In the genomic region with DNA sequence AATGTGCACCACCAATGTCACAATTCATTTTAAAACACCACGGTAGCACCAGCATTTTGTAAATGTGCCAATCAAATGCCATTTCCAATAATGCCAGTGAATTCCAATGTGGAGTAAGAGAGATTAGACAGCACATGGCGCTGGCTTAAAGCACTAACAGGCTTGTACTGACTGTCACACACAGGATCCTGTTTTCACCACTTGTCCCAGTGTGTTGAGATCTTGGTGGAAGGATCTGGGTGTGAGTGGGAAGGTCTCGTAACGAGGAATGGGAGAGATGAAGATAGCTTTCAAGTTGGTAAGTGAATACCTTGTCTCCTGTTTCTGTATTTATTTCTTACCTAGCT, we compare ENCODE assay signal across 19 mouse cellular contexts. TPM values are rescaled to one million over a fixed set of nuclear protein-coding genes. Genes with fewer than 3 reads are reported as not detected.
DNase-seq lines count a peak whose midpoint lies in the region; ATAC-seq and TF ChIP-seq lines count a peak whose summit lies in the region.
"Had no signal": no experiment of that assay in that cellular context is flagged by ENCODE, and none has a peak within 500 bp of the region (broad histone marks: within the 10 kb centered on the region; RNA-seq: fewer than 3 reads in every experiment).

No protein-coding gene starts in this region.

- no peak overlapping the region for H3K4me3 ChIP-seq in forebrain, embryonic 10.5 days
- H3K4me3 ChIP-seq in forebrain, postnatal 0 days (ENCODE audit: low read depth, low read length) = no peak overlapping the region
- no peak overlapping the region for H3K4me3 ChIP-seq in heart, postnatal 0 days (ENCODE audit: low read depth, low read length)
- H3K4me3 ChIP-seq in brown adipose tissue, adult 24 weeks (ENCODE audit: insufficient read depth, low read depth, low read length) = no peak overlapping the region
- H3K4me3 ChIP-seq in liver, embryonic 13.5 days (replicated peaks) = peak overlapping the region; percentile 13; the same call in 1 of the 2 replicates
- H3K4me3 ChIP-seq: embryonic facial prominence, embryonic 12.5 days; hindbrain, embryonic 15.5 days; neural tube, embryonic 12.5 days had no signal

- no peaks in the 10 kb centered on the region for H3K27me3 ChIP-seq in forebrain, embryonic 10.5 days (ENCODE audit: poor library complexity, severe bottlenecking)
- no peaks in the 10 kb centered on the region for H3K27me3 ChIP-seq in forebrain, postnatal 0 days (ENCODE audit: insufficient read depth, low read length)
- no peaks in the 10 kb centered on the region for H3K27me3 ChIP-seq in heart, postnatal 0 days (ENCODE audit: control insufficient read depth, insufficient read depth, low read length)
- no peaks in the 10 kb centered on the region for H3K27me3 ChIP-seq in liver, embryonic 13.5 days
- H3K27me3 ChIP-seq: embryonic facial prominence, embryonic 12.5 days; hindbrain, embryonic 15.5 days; neural tube, embryonic 12.5 days had no signal

- peaks cover 9% of the 10 kb centered on the region; the same call in 1 of the 2 replicates for H3K4me1 ChIP-seq in forebrain, embryonic 10.5 days
- H3K4me1 ChIP-seq in forebrain, postnatal 0 days (ENCODE audit: insufficient read depth) = 0 out of 2 replicates have a peak, but pooled peaks cover 5% of the 10 kb centered on the region
- peaks cover 10% of the 10 kb centered on the region for H3K4me1 ChIP-seq in heart, postnatal 0 days (ENCODE audit: control insufficient read depth, insufficient read depth)
- H3K4me1 ChIP-seq in brown adipose tissue, adult 24 weeks (ENCODE audit: control insufficient read depth, insufficient read depth, insufficient read length, low read length) = 0 out of 2 replicates have a peak, but pooled peaks cover 2% of the 10 kb centered on the region
- peaks cover 60% of the 10 kb centered on the region for H3K4me1 ChIP-seq in liver, embryonic 13.5 days (replicated peaks)
- H3K4me1 ChIP-seq: embryonic facial prominence, embryonic 12.5 days; hindbrain, embryonic 15.5 days; neural tube, embryonic 12.5 days had no signal

- TF ChIP-seq EP300 in heart, postnatal 0 days (IDR thresholded peaks at IDR 0.05; ENCODE audit: low read depth) = no peak

- no peak for DNase-seq in forebrain, embryonic 10.5 days (ENCODE audit: extremely low spot score, low spot score)
- no peak for DNase-seq in forebrain, postnatal 0 days
- DNase-seq in heart, postnatal 0 days (ENCODE audit: low spot score) = no peak
- DNase-seq in heart, adult 18-20 months = no peak
- no peak for DNase-seq in liver, embryonic 13.5 days
- DNase-seq in adrenal gland, postnatal 36 days = no peak
- no peak for DNase-seq in urinary bladder, postnatal 36 days (ENCODE audit: low spot score in 2 of 2)
- DNase-seq: adrenal gland, adult 2 months; cerebellum, postnatal 10 days; gastrocnemius, postnatal 10 days; kidney, adult 9 months; lung, adult 18-20 months; lung, postnatal 4 days had no signal

- no peaks in the 10 kb centered on the region for H3K36me3 ChIP-seq in forebrain, embryonic 10.5 days (replicated peaks)
- H3K36me3 ChIP-seq in forebrain, postnatal 0 days (ENCODE audit: insufficient read depth) = peaks cover 23% of the 10 kb centered on the region
- H3K36me3 ChIP-seq in heart, postnatal 0 days (replicated peaks; ENCODE audit: control insufficient read depth, insufficient read depth, low read length) = peaks cover 61% of the 10 kb centered on the region
- 0 out of 2 replicates have a peak, but pooled peaks cover 4% of the 10 kb centered on the region for H3K36me3 ChIP-seq in liver, embryonic 13.5 days
- H3K36me3 ChIP-seq: embryonic facial prominence, embryonic 12.5 days; hindbrain, embryonic 15.5 days had no signal

- peak overlapping the region; percentile 56; the same call in 1 of the 2 replicates for H3K27ac ChIP-seq in forebrain, embryonic 10.5 days
- H3K27ac ChIP-seq in forebrain, postnatal 0 days (ENCODE audit: low read depth, low read length) = no peak overlapping the region
- H3K27ac ChIP-seq in heart, postnatal 0 days (ENCODE audit: low read depth) = peak overlapping the region; percentile 74
- 0 out of 2 replicates have a peak overlapping the region, but pooled peaks have one; percentile 18 for H3K27ac ChIP-seq in brown adipose tissue, adult 24 weeks (replicated peaks; ENCODE audit: low read depth, low read length)
- peak overlapping the region; percentile 83 for H3K27ac ChIP-seq in liver, embryonic 13.5 days
- H3K27ac ChIP-seq: embryonic facial prominence, embryonic 12.5 days; hindbrain, embryonic 15.5 days; neural tube, embryonic 12.5 days had no signal

- TF ChIP-seq CTCF in forebrain, postnatal 0 days (IDR thresholded peaks at IDR 0.05; ENCODE audit: low read depth) = no peak
- TF ChIP-seq CTCF in heart, postnatal 0 days (IDR thresholded peaks at IDR 0.05; ENCODE audit: low read depth) = no peak

- 70% methylated on average over 4 of the region's 4 CpGs for WGBS in forebrain, embryonic 10.5 days
- 60% methylated on average over 4 of the region's 4 CpGs for WGBS in forebrain, postnatal 0 days
- WGBS in heart, postnatal 0 days = 14% methylated on average over 4 of the region's 4 CpGs
- WGBS in liver, embryonic 13.5 days (ENCODE audit: insufficient replicate concordance) = 30% methylated on average over 4 of the region's 4 CpGs

- H3K4me2 ChIP-seq in forebrain, postnatal 0 days (ENCODE audit: low read depth) = no peak overlapping the region
- no peak overlapping the region for H3K4me2 ChIP-seq in heart, postnatal 0 days (ENCODE audit: low read depth, low read length)
- peak overlapping the region; percentile 58 for H3K4me2 ChIP-seq in liver, embryonic 13.5 days
- H3K4me2 ChIP-seq: embryonic facial prominence, embryonic 12.5 days; hindbrain, embryonic 15.5 days; neural tube, embryonic 12.5 days had no signal

- no peaks in the 10 kb centered on the region for H3K9me3 ChIP-seq in forebrain, embryonic 10.5 days
- no peaks in the 10 kb centered on the region for H3K9me3 ChIP-seq in forebrain, postnatal 0 days (ENCODE audit: low read length)
- no peaks in the 10 kb centered on the region for H3K9me3 ChIP-seq in heart, postnatal 0 days (replicated peaks; ENCODE audit: control insufficient read depth, low read length)
- no peaks in the 10 kb centered on the region for H3K9me3 ChIP-seq in liver, embryonic 13.5 days (replicated peaks)
- H3K9me3 ChIP-seq: embryonic facial prominence, embryonic 12.5 days; hindbrain, embryonic 15.5 days; neural tube, embryonic 12.5 days had no signal

- ATAC-seq in forebrain, postnatal 0 days = no peak
- peak; percentile 36; the same call in 1 of the 2 replicates for ATAC-seq in heart, postnatal 0 days (ENCODE audit: insufficient read depth, low read depth)
- peak; percentile 47 for ATAC-seq in liver, embryonic 13.5 days (ENCODE audit: low read depth)
- ATAC-seq: forebrain, embryonic 14.5 days; midbrain, embryonic 16.5 days had no signal

- H3K9ac ChIP-seq in forebrain, postnatal 0 days = no peak overlapping the region
- H3K9ac ChIP-seq in heart, postnatal 0 days (replicated peaks; ENCODE audit: low read depth, low read length) = no peak overlapping the region
- H3K9ac ChIP-seq in liver, embryonic 13.5 days = peak overlapping the region; percentile 50
- H3K9ac ChIP-seq: embryonic facial prominence, embryonic 12.5 days; hindbrain, embryonic 15.5 days; neural tube, embryonic 12.5 days had no signal

RNA-seq across cellular contexts. Expression of gene Pdlim1, which starts 26.1 kb away (rescaled TPM):
- 96.1 and 108 TPM in 2 replicates for polyA plus RNA-seq in forebrain, embryonic 10.5 days (2016; fragmentation: Nextera tagmentation; extraction: Ambion mirVana)
- 1.4 and 2.8 TPM in 2 replicates for total RNA-seq in forebrain, postnatal 0 days (2014; rRNA removed)
- polyA plus RNA-seq in forebrain, postnatal 0 days (2015; fragmentation: Nextera tagmentation; extraction: Ambion mirVana) = 6.6 and 7.0 TPM in 2 replicates
- 96.5 and 117 TPM in 2 replicates for total RNA-seq in heart, postnatal 0 days (2014; rRNA removed; ENCODE audit: low replicate concordance)
- polyA plus RNA-seq in heart, postnatal 0 days (2015; fragmentation: Nextera tagmentation; extraction: Ambion mirVana) = 206 and 230 TPM in 2 replicates
- 100 to 1,000 TPM; 119 to 169 TPM for total RNA-seq in heart, adult 18-20 months (2021)
- 14.0 and 20.5 TPM in 2 replicates for polyA plus RNA-seq in brown adipose tissue, adult 24 weeks (2012; ENCODE audit: insufficient read depth, insufficient read length, missing spikeins)
- polyA plus RNA-seq in liver, embryonic 13.5 days (2015; fragmentation: Nextera tagmentation; extraction: Ambion mirVana) = 75.4 and 89.0 TPM in 2 replicates
- total RNA-seq in adrenal gland, postnatal 36 days (2021) = 10 to 100 TPM; 14.8 to 22.5 TPM
